Mouse (Mus musculus) adrenal gland, postnatal 0 days (tissue): ENCODE results near the gene Sod2. TPM values are rescaled to one million over a fixed set of nuclear protein-coding genes. Genes with fewer than 3 reads are reported as not detected.

Experiments used
- polyA plus RNA-seq: library from polyadenylated mRNA; unstranded; fragments of >200 nt; fragmentation: Nextera tagmentation; extraction: Ambion mirVana; gene quantifications from 2 replicates; pipeline ENCODE4 v1.2.1, GENCODE M21; 2015

Gene Sod2
- polyA plus RNA-seq: 166 and 317 TPM in 2 replicates

DNA sequence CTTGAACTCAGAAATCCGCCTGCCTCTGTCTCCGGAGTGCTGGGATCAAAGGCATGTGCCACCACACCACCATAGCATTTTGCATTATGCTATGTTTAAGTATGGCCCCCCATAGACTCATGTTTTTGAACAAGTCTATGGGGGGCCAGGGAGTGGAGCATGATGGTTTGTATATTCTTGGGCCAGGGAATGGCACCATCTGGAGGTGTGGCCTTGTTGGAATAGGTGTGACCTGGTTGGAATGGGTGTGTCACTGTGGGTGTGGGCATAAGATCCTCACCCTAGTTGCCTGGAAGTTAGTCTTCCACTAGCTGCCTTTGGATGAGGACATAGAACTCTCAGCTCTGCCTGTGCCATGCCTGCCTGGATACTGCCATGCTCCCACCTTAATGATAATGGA lies at the start of gene Sod2:
TSS of gene Sod2 (plus strand) at position 301 of the 400 bp plus-strand sequence.

DNA sequence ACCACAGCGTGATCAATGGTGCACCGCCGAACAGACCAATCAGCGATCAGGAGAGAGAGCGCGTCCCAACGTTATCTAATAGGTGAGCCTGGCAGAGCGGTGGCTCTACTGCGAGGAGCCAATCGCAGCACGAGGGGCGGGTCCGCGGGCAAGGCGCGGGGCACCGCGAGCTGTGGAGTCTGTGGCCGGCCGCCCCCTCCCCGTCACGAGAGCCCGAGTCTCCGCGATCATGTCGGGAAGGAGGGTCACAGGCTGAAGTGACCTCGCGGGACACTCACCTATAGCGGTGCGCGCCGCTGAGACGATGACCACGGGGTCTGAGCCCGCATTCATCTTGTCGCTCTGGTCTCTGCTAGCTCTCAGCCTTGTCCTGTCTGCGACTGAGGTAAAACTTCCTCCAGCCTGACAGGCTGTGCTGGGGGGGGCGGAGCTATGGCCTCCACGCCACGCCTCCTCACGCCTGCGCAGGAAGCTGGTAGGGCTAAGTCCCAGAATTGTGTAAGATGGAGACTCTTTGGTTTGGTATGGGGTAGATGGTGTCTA lies 46.2 kb upstream of the Sod2 start, which contains the start of gene Acat2:
TSS of gene Acat2 (minus strand) at position 417 of the 543 bp plus-strand sequence.

DNA sequence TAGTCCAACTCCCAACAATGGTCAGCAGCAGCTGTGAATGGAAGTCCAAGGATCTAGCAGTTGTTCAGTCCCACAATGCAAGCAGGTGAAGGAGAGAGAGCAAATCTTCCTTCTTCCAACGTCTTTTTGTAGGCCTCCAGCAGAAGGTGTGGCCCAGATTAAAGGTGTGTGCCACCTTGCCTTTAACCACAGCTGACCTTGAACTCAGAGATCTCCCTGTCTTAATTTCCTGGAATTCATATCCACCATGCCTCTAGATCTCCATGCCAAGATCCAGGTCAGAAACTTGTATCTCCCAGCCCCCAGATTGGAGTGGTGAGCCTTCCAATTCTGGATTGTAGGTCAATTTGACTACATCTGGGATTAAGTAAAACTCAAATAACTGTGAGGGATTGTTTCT lies 12.6 kb upstream of the Sod2 start, which contains the start of gene Wtap:
TSS of gene Wtap (minus strand) at position 101 of the 400 bp plus-strand sequence.

DNA sequence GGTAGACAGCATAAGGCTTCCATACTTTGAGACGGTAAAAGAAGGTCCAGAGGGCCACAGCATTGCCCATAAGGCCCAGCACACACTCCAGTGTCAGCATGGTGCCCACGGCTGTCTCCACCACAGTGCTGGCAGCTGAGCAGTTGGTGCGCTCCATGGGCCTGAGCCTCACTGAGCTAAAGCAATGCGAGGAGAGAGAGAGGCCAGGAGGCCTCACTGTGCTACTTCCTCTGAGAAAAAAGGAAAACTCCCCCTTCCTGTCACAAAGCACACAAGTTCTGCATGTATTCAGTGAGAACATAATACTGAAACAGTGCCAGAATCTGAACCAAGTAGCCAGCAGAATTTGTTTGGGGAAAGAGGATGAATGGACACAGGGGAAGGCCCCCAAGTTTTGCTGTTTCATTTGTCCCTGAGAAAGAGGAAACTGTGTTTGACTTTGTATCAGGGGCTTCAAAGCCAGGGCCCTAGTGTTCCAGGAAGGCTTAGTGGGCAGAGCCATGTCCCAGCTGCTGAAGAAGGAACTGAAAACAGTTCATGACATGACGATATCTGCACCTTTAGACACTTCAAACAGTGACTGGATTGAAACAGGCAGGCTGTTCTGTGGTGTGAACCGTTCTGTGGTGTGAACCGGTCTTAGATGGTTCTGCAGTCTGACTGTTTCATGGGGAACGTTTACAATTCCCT lies 45.6 kb downstream of the Sod2 start, which contains the start of gene Gpr31b:
TSS of gene Gpr31b (minus strand) at position 173 of the 690 bp plus-strand sequence.

DNA sequence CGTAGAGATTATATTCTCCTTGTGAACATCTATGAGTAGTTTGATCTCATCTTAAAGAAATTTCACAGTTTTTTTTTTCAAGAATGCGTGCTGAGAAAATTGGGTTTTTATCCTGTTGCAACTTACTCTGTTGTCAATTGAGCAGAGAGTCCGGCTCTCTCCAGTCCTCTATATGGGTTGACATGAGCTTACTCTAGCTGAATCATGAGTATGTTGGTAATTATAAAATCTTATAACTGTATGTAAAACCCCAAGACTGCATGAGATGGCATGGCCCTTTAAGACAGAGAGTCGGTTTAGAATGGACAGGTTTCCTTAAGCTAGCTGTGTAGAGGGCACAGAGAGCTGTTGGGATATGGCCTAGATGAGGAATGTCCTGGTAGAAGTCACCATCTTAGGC lies 54.2 kb downstream of the Sod2 start, which contains the start of gene Tcp10b:
TSS of gene Tcp10b (plus strand) at position 301 of the 400 bp plus-strand sequence.

Other genes starting within 250 kb of the Sod2 start
- 10.7 and 13.6 TPM in 2 replicates for gene Igf2r, start 237.2 kb upstream of the Sod2 start, polyA plus RNA-seq
- 0.38 and 0.39 TPM in 2 replicates for gene Mas1, start 138.7 kb upstream of the Sod2 start, polyA plus RNA-seq
- 0.08 TPM in 1 of 2 replicates, not detected in the other for gene Mrgprh, start 130.8 kb upstream of the Sod2 start, polyA plus RNA-seq
- gene Pnldc1, start 96.6 kb upstream of the Sod2 start, polyA plus RNA-seq: 0.94 and 1.3 TPM in 2 replicates
- 206 and 254 TPM in 2 replicates for gene Tcp1, start 91.1 kb upstream of the Sod2 start, polyA plus RNA-seq
- gene Mrpl18, start 90.5 kb upstream of the Sod2 start, polyA plus RNA-seq: 117 and 133 TPM in 2 replicates
- 1.7 and 2.8 TPM in 2 replicates for gene Acat3, start 66.2 kb upstream of the Sod2 start, polyA plus RNA-seq
- gene Acat2, start 46.1 kb upstream of the Sod2 start, polyA plus RNA-seq: 47.5 and 60.0 TPM in 2 replicates
- 105 and 108 TPM in 2 replicates for gene Wtap, start 12.7 kb upstream of the Sod2 start, polyA plus RNA-seq
- gene Gpr31b, start 45.5 kb downstream of the Sod2 start, polyA plus RNA-seq: 0.11 TPM in 1 of 2 replicates, not detected in the other
- gene Tcp10b, start 54.3 kb downstream of the Sod2 start, polyA plus RNA-seq: 0.16 and 0.26 TPM in 2 replicates
- 0.08 TPM in 1 of 2 replicates, not detected in the other for gene Unc93a, start 125.0 kb downstream of the Sod2 start, polyA plus RNA-seq
- gene Smok2a, start 214.3 kb downstream of the Sod2 start, polyA plus RNA-seq: not detected in 2 replicates
- not detected in 2 replicates for gene Smok2b, start 223.4 kb downstream of the Sod2 start, polyA plus RNA-seq